Mouse (Mus musculus) heart, embryonic 14.5 days (tissue): ENCODE measurements around the gene Usp4. TPM values are rescaled to one million over a fixed set of nuclear protein-coding genes. Genes with fewer than 3 reads are reported as not detected.
A peak's percentile ranks its signal among the peaks of the same experiment; 100 is the strongest.

Experiments used
- ATAC-seq: fragments of 200-750 bp; cut with Nextera tagmentation; 2 replicates; pipeline ENCODE4 v1.8.0; 2017; ENCODE audit warnings: low read depth, moderate TSS enrichment; ENCODE audit not compliant: insufficient number of reproducible peaks, insufficient read depth, low FRiP score
- H3K27ac ChIP-seq, 2 experiments: fragments of 200-500 bp in 1 of 2; fragments of 300-500 bp in 1 of 2; sonication (generic) in 1 of 2; replicated peaks in 1 of 2; 2 replicates each; pipeline ENCODE4 v1.5.1; 2012 to 2014; ENCODE audit warnings: low read depth in 2 of 2, low read length in 2 of 2, control low read depth in 1 of 2, mild to moderate bottlenecking in 1 of 2, mixed read lengths in 1 of 2; ENCODE audit not compliant: control insufficient read depth in 1 of 2, insufficient read depth in 1 of 2
- H3K27me3 ChIP-seq: fragments of 300-500 bp; sonication (generic); 2 replicates; pipeline ENCODE4 v1.6.1; 2014; ENCODE audit warnings: mild to moderate bottlenecking, low read length, control low read depth; ENCODE audit not compliant: control insufficient read depth, insufficient read depth
- H3K36me3 ChIP-seq: fragments of 300-500 bp; sonication (generic); 2 replicates; pipeline ENCODE4 v1.6.1; 2014; ENCODE audit warnings: mild to moderate bottlenecking, control low read depth, low read length, mixed read lengths; ENCODE audit not compliant: control insufficient read depth, insufficient read depth
- H3K4me1 ChIP-seq, 2 experiments: fragments of 200-500 bp in 1 of 2; fragments of 300-500 bp in 1 of 2; sonication (generic) in 1 of 2; 2 replicates each; pipeline ENCODE4 v1.6.1; 2012 to 2014; ENCODE audit warnings: low read length in 2 of 2, control low read depth in 1 of 2, mixed read lengths in 1 of 2; ENCODE audit not compliant: control insufficient read depth in 2 of 2, insufficient read depth in 2 of 2
- H3K4me2 ChIP-seq: fragments of 300-500 bp; sonication (generic); 2 replicates; pipeline ENCODE4 v1.6.1; 2014; ENCODE audit warnings: mild to moderate bottlenecking, low read length
- H3K4me3 ChIP-seq, 2 experiments: fragments of 200-500 bp in 1 of 2; fragments of 300-500 bp in 1 of 2; sonication (generic) in 1 of 2; 2 replicates each; pipeline ENCODE4 v1.5.1; 2012 to 2014; ENCODE audit warnings: low read length in 2 of 2, mild to moderate bottlenecking in 2 of 2, control low read depth in 1 of 2, low read depth in 1 of 2, moderate library complexity in 1 of 2; ENCODE audit not compliant: control insufficient read depth in 1 of 2, insufficient read depth in 1 of 2
- H3K9ac ChIP-seq: fragments of 300-500 bp; sonication (generic); 2 replicates; pipeline ENCODE4 v1.6.1; 2014; ENCODE audit warnings: mild to moderate bottlenecking, low read length
- H3K9me3 ChIP-seq: fragments of 300-500 bp; sonication (generic); 2 replicates; pipeline ENCODE4 v1.6.1; 2016; ENCODE audit warnings: low read length, control low read depth; ENCODE audit not compliant: control insufficient read depth
- WGBS: fragments of 180-500 bp; shearing (Covaris S2); extraction: QIAGEN DNeasy Blood & Tissue Kit; methylation state at CpG from one replicate; pipeline ENCODE4 v1.1.7; 2014; 5-methylcytosine and 5-hydroxymethylcytosine counted together
- polyA plus RNA-seq: library from polyadenylated mRNA; unstranded; fragments of >200 nt; fragmentation: Nextera tagmentation; extraction: Ambion mirVana; gene quantifications from 2 replicates; pipeline ENCODE4 v1.2.1, GENCODE M21; 2014

Gene Usp4
- polyA plus RNA-seq, 1 experiment from 2014 or later, result 90.1 TPM

DNA sequence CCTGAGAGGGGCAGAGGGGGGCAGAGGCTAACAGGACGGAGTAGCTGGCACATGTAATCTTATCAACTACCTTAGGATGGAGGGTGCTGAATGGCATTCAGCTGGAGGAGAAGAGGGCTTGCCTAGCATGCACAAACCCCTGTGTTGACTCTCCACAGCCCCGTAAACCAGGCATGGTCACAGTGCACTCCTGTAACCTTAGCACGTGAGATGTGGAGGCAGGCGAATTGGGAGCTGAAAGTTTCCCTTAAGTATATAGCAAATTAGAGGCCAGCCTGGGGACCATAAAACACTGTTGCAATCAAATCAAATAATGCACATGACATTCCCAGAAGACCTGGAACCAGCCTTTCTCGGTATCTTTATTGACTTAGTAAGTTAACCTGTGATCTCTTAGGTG is 31.1 kb downstream of the Usp4 start:
- WGBS, result 65% methylated on average over 5 of the region's 5 CpGs
- no peaks in the 10 kb centered on the region for H3K9me3 ChIP-seq

DNA sequence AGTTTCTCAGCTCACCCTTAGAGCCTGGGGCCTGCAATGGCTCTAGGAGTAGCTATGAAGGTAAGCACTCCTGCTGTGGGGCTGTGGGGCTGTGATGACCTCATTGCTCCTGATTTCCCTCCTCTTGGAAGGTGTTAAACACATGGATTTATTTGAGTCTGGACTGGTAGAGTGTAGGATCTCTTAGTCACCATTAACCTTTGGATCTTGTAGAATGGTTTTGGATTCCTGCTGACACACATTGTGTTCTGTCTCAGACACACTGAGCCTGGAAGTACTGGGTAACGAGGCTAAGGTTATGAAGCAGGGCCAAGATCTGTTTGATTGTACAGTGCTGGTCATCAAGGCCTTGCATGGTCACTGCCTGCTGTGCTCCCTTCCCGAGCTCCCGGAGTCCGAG is 31.6 kb downstream of the Usp4 start:
- H3K27me3 ChIP-seq, result no peaks in the 10 kb centered on the region
- peaks cover 98% of the 10 kb centered on the region for H3K36me3 ChIP-seq
- H3K27ac ChIP-seq, result no peak overlapping the region
- H3K4me2 ChIP-seq, result no peak overlapping the region
- WGBS, result 52% methylated on average over 4 of the region's 4 CpGs
- H3K9me3 ChIP-seq, result no peaks in the 10 kb centered on the region
- no peak overlapping the region for H3K4me3 ChIP-seq
- no peak overlapping the region for H3K9ac ChIP-seq
- 0 out of 4 replicates have a peak, but pooled peaks cover 0 to 4% of the 10 kb centered on the region in 2 experiments for H3K4me1 ChIP-seq
- no peak for ATAC-seq

More for the DNA sequence above, 31.1 kb downstream of the Usp4 start:
- Histone ChIP-seq H3K36me3 (peaks cover 98% of the 10 kb centered on the region), H3K27ac (0 out of 4 replicates have a peak overlapping the region, but pooled peaks of 1 of the 2 experiments have one; percentile 24), H3K27me3 (no peaks in the 10 kb centered on the region), H3K4me1 (0 out of 4 replicates have a peak, but pooled peaks cover 0 to 4% of the 10 kb centered on the region in 2 experiments), H3K4me3 (no peak overlapping the region), H3K9ac (no peak overlapping the region), H3K4me2 (no peak overlapping the region)
- no peak for ATAC-seq

DNA sequence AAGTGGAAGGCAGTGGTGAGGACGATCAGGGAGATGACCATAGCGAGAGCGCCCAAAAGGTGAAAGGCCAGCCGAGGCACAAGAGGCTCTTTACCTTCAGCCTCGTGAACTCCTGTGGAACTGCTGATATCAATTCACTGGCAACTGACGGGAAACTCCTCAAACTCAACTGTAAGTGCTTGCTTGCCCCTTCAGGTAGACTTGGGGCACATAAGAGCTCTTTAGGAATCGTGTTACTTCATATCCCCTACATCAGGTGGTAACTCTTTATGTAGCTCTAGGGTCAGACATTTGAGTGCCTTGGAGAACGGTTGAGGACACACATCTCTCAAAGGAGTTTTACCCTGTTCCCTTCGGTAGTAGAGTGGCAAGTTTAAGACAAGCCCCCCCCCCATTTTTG is 33.7 kb downstream of the Usp4 start:
- 90% methylated on average over 9 of the region's 9 CpGs for WGBS

DNA sequence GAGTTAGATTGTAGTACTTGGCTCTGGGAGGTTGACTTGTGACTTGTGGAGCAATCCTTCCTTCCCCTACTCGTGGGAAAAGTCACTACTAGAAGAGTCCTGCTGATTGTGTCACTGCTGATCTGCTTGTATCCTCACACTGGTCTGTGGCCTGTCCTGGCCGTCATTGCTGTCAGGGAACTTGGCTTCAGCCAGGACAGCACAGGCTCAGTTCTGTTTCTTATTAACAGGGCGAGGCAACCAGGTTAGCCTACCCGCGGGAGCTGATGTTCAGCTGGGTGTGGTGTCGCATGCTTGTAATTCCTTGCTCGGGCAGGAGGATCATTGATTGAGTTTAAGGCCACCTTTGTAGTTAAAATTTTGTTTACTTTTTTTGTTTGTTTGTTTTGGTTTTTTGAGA is 37.4 kb downstream of the Usp4 start:
- H3K9ac ChIP-seq, result no peak overlapping the region
- no peaks in the 10 kb centered on the region for H3K27me3 ChIP-seq
- peaks cover 97% of the 10 kb centered on the region for H3K36me3 ChIP-seq
- H3K9me3 ChIP-seq, result no peaks in the 10 kb centered on the region
- no peaks in the 10 kb centered on the region for H3K4me1 ChIP-seq
- 81% methylated on average over 7 of the region's 7 CpGs for WGBS
- no peak overlapping the region for H3K4me3 ChIP-seq
- no peak overlapping the region for H3K4me2 ChIP-seq
- H3K27ac ChIP-seq, result no peak overlapping the region
- ATAC-seq, result no peak

More for the DNA sequence above, 33.7 kb downstream of the Usp4 start:
- Histone ChIP-seq H3K36me3 (peaks cover 99% of the 10 kb centered on the region), H3K4me2 (no peak overlapping the region), H3K27ac (no peak overlapping the region), H3K4me3 (no peak overlapping the region), H3K27me3 (no peaks in the 10 kb centered on the region), H3K4me1 (0 out of 4 replicates have a peak, but pooled peaks cover 0 to 4% of the 10 kb centered on the region in 2 experiments), H3K9me3 (no peaks in the 10 kb centered on the region), H3K9ac (no peak overlapping the region)
- no peak for ATAC-seq

DNA sequence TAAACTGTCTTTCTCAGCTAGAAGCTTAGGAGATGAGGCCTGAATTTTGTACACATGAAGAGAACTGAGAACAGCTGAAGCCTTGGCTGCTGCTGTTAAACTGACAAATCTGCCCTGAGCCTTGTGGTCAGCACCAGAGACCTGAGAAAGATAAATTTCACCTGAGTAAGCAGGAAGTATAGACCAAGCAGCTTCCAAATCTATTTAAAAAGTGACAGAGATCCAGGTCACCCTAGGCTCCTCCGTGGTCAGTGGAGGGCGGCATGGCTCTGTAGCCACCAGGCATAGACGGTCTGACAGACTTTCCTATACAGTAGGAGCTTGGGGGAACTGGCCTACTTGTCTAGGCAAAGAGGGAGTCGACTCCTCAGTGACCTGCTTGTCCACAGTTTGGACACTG is 39.2 kb downstream of the Usp4 start:
- H3K27me3 ChIP-seq, result no peaks in the 10 kb centered on the region
- WGBS, result 77% methylated on average over 4 of the region's 4 CpGs
- no peak for ATAC-seq

DNA sequence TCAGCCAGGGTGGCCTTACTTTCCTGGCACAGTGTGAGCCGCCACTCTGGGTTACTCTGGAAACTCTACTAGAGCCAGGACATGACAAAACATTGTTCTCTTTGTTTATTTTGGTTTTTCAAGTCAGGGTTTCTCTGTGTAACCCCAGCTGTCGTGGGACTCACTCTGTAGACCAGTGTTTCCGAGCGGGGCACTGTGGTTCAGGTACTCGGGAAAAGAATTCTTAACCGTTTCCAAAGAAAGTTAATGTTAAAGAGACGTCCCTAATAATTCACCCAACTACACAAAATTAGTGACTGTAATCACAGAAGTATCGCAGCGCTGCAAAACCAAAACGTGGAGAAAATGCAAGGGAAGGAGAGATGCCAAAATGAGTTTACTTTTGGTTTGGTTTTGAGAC is 40.9 kb downstream of the Usp4 start:
- Histone ChIP-seq H3K4me2 (no peak overlapping the region), H3K27me3 (no peaks in the 10 kb centered on the region), H3K36me3 (peaks cover 96% of the 10 kb centered on the region), H3K4me3 (no peak overlapping the region), H3K27ac (no peak overlapping the region), H3K9me3 (no peaks in the 10 kb centered on the region), H3K9ac (no peak overlapping the region), H3K4me1 (no peaks in the 10 kb centered on the region)
- WGBS, result 88% methylated on average over 10 of the region's 10 CpGs
- ATAC-seq, result no peak

More for the DNA sequence above, 39.2 kb downstream of the Usp4 start:
- Histone ChIP-seq H3K36me3 (peaks cover 96% of the 10 kb centered on the region), H3K4me3 (no peak overlapping the region), H3K4me1 (no peaks in the 10 kb centered on the region), H3K27ac (no peak overlapping the region), H3K9ac (no peak overlapping the region), H3K4me2 (no peak overlapping the region), H3K9me3 (no peaks in the 10 kb centered on the region)

DNA sequence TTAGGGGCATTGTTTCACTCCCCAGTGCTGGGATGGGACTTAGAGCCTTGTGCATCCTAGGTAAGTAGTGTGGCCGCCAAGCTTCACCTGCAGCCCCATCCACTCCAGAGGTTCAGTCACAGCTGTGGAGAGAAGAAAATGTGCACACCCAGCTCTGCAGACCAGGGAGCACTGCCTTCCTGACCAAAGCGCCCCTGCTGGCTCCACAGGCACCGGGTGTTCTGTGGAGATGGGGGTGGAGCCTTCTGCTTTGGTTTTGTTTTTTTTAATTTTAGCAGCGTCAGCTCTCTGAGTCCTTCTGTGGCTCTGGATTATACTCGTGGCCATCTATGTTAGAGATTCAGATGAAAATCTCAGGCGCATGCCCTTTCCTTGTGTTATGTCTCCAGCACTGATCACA is 41.6 kb downstream of the Usp4 start:
- no peak for ATAC-seq
- Histone ChIP-seq H3K27ac (no peak overlapping the region), H3K4me3 (no peak overlapping the region), H3K4me1 (no peaks in the 10 kb centered on the region), H3K4me2 (no peak overlapping the region), H3K9ac (no peak overlapping the region), H3K9me3 (no peaks in the 10 kb centered on the region), H3K36me3 (peaks cover 96% of the 10 kb centered on the region), H3K27me3 (no peaks in the 10 kb centered on the region)
- 76% methylated on average over 6 of the region's 6 CpGs for WGBS

DNA sequence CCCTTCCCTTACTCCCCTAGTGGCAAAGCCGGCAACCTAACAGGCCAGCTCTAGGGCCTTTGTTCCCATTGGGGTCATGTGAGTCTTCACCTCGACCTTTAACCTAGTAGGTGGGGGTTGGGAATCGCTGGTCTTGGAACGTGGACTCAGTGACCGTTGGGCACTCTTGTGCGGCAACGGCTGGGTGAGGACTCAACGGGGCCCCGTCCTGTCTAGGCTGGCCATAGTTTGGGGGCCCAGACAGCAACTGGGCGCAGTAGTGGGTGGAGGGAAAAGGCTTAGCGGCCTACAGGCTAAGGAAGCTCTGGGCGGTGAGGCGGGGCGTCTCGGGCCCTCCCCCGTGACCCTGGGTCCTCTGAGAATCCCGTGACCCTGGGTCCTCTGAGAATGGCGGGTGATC is 45.0 kb downstream of the Usp4 start, which contains the start of gene 1700102P08Rik:
Gene 1700102P08Rik (plus strand): TSS at position 130 of the 400 bp plus-strand sequence.
- no peak for ATAC-seq
- Histone ChIP-seq H3K4me3 (no peak within 1 kb of the TSS), H3K4me2 (no peak within 1 kb of the TSS), H3K9me3 (no peaks in the 10 kb centered on the region), H3K4me1 (no peaks in the 10 kb centered on the region), H3K9ac (no peak within 1 kb of the TSS), H3K27me3 (no peaks in the 10 kb centered on the region), H3K36me3 (peaks cover 69% of the 10 kb centered on the region), H3K27ac (no peak within 1 kb of the TSS)
- 77% methylated on average over 18 of the region's 18 CpGs for WGBS
